Mouse (Mus musculus): ENCODE data around the gene Ulbp1. TPM values are rescaled to one million over a fixed set of nuclear protein-coding genes. Genes with fewer than 3 reads are reported as not detected.
A peak's percentile ranks its signal among the peaks of the same experiment; 100 is the strongest.
"Not testable (repeated sequence)": the region's sequence is repeated elsewhere in the genome, so short reads cannot be mapped to it uniquely, and the experiment has no call there.

Gene Ulbp1
- 1 to 10 TPM; 2.1 to 2.3 TPM for total RNA-seq (2021)

DNA sequence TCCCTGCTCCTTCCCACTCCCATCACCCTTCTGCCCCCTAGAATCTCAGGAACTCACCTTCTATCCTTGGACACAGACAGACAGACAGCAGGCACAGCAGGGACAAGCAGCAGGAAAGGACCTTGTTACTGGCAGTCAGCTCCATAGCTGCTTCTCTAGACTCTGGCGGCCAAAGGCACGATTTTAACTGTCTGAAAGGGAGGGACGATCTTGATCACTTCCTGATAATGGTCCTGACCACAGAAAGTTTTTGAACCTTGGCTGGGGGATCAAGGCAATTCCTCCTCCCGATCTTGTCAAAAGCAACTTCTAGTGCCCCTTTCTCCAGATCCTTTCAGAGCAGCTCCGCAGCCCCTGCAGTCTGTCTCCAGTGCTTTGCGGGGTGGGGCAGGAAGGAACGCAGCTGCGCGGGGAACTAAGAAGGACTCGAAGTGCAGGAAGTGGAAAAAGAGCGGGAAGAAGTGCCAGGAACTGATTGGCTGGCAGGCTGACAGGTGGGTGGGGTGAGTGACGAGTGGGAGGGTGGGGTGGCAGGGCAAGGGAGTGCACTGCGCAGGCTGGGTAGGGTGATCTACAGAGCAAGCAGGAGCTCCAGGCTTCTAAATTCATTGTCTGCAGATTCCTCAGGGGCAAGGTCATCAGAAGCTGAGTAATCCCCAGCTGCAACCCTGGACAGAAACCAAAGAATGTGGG, at the start of gene Ulbp1:
Gene Ulbp1, minus strand, starts transcription at position 442 of the 693 bp plus-strand sequence.
- intact Hi-C loops (cut with DNase I): loop anchor here (5.0 kb wide), 2 partner anchors 189 to 209 kb away; partner anchors contain the start of genes Lats1 and Pcmt1
- peak; percentile 80 to 83 for DNase-seq

DNA sequence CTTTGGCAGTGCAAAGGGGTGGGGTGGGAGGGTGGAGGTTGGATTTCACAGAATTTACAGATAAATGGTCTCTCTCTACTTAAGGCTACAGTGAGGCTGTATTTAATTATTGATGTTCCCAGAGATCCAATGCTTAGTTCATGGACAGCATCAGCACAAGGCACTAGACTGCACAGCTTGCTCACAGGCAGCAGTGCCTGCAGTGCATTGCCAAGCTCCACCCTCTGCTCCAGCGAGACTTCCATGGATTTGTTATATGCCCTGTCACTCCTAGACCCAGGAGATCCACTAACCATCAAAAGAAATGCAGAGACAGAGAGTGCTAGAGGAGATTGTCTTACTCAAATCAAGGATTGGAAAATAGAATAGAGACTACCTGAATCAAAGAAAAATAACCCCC, 24.7 kb upstream of the Ulbp1 start:
- DNase-seq; intact Hi-C loops (cut with DNase I): not testable (repeated sequence)

DNA sequence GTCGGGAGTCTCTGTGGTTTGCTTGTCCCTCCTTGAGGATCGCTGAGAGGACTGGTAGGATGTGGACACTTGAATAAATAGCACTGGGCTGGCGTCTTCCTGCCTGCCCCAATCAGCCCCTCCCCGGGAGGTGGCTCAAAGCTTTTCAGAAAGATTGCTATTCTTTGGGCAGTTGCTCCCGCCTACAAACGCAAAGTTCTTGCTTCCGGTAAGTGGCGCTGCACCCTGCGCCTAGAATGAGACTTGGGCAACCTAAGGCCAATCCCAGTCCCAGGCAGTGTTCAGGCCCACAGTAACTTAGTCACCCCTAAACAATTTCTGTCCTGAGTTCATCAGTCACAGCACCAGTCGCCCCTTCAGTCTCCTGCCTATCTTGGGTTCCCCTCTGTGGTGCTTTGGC, 18.9 kb upstream of the Ulbp1 start:
- peak in 1 of 2 experiments; percentile 2 for DNase-seq
- intact Hi-C loops (cut with DNase I): not testable (repeated sequence)

DNA sequence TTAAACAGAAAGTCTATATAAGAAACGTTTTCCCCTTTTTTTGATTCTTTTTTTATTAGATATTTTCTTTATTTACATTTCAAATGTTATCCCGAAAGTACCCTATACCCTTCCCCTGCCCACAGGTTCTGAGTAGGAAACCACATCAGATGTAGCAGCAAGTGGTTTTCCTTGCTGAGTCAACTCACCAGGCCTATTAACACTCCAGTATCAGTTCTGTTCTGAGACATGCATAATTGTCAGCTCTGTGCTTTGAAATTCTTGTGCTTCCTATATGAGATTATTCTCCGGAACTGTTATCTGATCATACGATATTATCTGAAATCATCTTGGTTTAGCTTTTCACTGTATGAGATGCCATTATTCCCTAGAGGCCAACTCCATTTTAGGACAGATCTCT, 10.2 kb upstream of the Ulbp1 start:
- no peak for DNase-seq
- intact Hi-C loops (cut with DNase I): no loop called here

DNA sequence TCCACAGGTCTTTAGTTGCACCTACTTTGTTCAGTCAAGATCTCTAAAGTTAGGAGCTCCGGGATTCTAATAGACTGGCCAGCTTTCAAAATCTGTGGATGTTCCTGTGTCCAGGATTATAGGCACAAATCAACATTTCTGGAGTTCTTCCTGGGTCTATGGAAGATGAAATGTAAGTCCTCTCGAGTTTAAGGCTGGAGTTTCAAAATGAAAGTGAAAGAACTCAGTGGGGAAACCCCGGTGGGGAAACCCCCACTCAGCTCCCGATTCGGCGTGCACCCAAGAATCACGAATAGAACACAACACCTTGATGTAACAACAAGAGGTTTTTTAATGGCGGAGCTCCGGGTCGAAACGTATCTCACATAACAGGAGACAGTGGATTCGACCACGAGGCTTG, 787 bp upstream of the Ulbp1 start:
- DNase-seq: not testable (repeated sequence)
- intact Hi-C loops (cut with DNase I): loop anchor here (5.0 kb wide), 2 partner anchors 188 to 208 kb away; partner anchors contain the start of genes Lats1 and Pcmt1

DNA sequence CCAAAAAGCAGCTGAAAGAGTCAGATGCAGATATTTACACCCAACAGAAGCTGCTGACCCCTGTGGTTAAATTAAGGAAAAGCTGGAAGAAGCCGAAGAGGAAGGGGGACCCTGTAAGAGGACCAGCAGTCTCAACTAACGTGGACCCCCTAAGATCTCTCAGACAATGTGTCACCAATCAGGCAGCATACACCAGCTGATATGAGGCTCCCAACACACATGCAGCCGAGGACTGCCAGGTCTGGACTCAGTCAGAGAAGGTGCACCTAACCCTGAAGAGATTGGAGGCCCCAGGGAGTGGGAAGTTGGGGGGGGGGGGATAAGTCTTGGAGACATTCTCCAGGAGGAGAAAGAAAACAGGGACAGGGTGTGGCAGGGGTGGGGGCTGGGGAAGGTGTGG, 1.8 kb downstream of the Ulbp1 start:
- intact Hi-C loops (cut with DNase I): loop anchor here (5.0 kb wide), 2 partner anchors 191 to 211 kb away; partner anchors contain the start of genes Lats1 and Pcmt1
- no peak for DNase-seq

DNA sequence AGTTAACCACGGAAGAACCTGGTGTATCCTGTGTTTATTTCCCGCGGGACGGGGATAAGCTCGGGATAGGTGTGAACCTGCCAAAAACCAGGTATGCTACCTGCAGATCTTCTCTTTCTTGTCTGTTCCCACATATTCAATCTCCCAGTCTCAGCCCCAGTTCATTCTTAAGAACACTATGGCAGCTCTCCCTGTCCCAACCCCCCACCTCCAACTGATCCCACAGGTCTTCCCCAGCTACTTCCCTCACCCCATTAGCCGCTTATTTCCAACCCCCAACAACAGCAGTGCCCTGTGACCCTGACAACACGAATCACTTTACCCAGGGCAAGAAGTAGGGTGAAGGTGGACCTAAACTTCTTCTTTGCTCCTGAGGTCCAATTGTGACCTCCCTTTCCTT, 3.0 kb downstream of the Ulbp1 start:
- intact Hi-C loops (cut with DNase I): loop anchor here (1.0 to 5.0 kb wide), 3 partner anchors 130 to 212 kb away; partner anchors contain the start of genes Lats1 and Pcmt1
- peak in 1 of 2 experiments; percentile 2 for DNase-seq

DNA sequence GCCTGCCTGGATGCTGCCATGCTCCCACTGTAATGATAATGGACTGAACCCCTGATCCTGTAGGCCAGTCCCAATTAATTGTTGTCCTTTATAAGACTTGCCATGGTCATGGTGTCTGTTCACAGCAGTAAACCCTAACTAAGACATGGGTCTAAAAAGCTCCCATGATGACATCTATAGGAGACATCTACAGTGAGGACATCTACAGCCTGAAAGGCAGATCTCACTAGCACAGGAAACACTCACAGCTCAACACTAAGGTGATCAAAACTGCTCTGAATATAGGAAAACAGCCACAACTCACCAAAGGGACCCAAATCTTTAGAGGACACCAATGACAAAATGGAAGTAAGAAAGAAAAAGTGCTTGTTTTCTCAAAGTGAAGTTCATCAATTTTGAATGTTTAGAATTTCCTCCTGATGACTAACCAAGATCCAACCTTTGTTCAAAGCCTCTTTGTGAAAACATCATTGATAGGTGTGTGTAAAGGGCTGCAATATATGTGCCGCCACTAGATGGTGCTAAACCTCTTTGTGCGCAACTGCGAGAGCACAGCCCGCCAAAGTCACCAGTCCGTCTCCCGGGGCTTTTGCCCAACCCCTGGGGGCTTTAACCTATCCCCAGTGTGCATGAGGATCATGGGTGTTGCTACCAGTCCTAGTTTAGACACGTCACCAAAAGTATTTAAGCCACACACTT, 3.6 kb downstream of the Ulbp1 start:
- intact Hi-C loops (cut with DNase I): loop anchor here (1.0 to 5.0 kb wide), 3 partner anchors 130 to 212 kb away; partner anchors contain the start of genes Lats1 and Pcmt1
- DNase-seq: peak; percentile 67 to 74

DNA sequence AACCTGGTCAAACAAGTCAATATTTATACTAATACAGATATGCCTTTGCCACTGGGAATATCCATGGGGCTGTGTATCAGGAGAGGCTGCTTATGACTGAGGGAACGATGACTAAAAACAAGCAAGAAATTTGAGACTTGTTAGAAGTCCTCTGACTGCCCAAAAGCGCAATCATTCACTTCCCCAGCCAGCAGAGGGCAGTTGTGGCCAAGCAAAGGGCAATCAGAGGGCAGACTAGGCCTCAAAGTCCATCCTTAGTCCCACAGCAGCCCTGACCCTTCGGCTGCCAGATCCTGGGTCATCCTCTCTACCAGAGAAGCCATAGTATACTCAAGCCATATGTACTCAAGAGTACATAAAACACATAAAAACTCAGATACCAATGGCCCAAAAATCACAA, 11.4 kb downstream of the Ulbp1 start:
- intact Hi-C loops (cut with DNase I): no loop called here
- DNase-seq: peak in 1 of 2 experiments; percentile 1

DNA sequence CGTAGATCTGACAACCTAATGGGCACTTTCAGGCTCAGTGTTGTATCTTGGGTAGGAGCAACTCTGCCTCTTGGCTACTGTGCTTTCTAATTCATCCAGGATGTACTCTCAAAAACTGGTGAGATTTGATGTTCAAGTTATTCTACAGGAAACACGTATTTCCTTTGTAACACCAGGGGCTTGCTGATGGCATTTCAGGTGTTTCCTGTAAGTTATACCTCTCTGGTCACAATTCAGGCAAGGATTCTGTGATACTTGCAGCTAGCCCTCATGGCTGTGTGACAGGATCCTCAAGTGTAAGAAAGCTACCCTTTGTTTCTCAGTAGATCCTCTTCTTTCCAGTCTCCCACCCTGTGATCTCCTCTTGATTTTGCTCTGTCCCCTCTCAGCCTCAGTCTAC, 34.5 kb downstream of the Ulbp1 start:
- intact Hi-C loops (cut with DNase I): no loop called here
- DNase-seq: no peak

DNA sequence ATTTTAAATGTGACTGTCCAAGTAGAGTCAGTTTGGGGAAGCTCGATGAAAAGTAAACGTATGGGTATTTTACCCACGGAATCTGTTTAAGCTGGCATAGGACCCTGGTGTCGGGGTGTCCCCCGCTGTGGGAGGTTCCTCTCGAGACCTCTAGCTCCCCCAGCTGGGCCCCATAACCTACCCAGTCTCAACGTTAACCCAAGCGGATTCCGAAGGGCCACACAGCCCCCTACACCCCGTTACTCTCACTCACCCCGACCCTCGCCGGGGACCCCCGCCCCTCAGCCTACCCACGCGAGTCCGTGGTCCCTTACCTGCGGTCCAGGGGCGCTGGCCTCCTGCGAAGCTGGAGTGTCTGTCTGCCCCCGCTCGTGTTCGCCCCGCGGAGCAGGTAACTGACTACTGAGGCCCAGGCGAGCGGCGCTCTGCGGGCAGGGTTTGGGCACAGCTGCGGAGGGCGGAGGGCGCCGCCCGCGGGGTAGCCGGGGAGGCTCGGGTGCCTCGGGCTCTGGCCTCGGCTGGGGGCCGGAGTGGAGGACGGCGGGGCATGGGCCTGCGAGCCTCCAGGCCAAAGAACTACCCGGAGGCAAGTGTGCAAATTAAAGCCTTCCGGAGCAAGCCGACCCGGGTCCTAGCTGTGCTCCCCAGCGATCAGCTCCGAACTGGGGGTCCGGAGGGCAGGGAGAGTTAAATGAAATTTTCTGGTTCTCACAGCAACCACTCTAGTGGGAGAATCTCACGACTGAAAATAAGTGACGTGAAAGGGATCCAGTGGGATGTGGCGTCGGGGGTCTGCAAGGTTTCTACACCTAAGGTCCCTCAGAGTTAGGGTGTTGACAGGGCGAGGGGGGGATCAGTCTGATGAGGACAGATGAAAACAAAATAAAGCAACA, 80.0 kb downstream of the Ulbp1 start:
- no peak for DNase-seq

DNA sequence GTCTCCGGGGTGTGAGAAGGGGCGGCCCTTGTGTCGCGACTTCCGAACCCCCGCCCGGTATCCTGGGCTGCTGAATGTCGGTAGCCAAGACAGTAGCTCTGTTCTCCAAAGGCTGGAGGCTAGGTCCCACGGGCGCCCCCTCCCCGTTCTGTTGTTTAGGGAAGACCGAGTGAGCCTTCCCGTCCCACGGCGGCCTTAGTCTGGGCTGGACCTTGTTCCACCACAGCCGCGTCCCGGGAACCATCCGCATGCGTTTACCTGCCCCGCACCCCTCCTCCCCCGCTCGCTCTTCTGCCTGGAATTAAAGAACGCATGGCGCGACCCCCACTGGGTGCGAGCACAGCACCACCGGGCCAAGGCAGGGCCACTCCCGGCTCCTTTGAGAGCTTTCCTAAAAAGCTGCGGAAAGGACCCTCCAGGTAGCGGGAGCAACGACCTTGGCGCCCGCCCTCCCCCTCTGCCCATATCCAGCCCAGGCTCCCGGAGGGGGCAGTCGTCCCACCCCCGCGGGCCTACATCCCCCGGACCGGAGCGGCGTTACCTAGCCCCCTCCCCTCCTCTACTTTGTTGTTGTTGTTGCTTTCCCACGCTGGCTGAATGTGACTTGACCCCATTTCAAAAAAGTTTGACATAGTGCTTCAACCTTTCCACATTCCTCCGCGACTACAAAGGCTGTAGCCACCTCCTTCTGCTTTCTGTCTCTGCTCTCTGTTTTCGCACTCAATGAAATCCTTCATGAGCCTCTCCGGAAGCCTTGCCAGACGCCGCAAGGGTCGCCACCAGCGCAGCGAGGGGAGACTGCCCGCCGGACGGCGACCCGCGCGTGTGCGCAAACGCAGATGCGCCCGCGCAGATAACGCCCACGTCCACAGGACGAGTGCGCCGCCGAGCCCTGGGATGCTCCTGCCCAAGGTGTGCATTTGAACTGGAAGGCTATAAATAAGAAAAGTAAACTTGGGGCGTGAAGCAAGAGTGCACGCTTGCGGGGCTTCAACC, 81.2 kb downstream of the Ulbp1 start:
- intact Hi-C loops (cut with DNase I): no loop called here
- DNase-seq: peak in 1 of 2 experiments; percentile 3

More for the DNA sequence above, 80.0 kb downstream of the Ulbp1 start:
- intact Hi-C loops (cut with DNase I): no loop called here

DNA sequence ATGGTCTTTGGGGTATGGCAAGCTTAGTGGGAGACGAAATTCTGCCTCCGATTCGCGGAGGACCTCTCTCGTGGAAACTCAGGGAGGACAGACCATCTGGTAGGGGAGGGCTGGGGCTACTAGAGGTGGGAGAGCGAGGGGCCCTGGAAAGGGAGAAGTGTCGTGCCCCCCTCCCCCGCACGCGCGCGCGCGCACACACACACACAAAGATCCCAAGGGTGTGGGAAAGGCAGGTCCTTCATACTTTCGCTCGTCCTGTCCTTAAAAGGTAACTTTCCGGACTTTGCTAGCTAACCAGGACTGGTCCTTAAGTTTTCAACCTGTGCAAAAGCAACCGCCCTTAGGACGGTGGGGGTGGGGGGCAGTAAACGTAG, 81.9 kb downstream of the Ulbp1 start:
- DNase-seq: peak in 1 of 2 experiments; percentile 4
- intact Hi-C loops (cut with DNase I): no loop called here

DNA sequence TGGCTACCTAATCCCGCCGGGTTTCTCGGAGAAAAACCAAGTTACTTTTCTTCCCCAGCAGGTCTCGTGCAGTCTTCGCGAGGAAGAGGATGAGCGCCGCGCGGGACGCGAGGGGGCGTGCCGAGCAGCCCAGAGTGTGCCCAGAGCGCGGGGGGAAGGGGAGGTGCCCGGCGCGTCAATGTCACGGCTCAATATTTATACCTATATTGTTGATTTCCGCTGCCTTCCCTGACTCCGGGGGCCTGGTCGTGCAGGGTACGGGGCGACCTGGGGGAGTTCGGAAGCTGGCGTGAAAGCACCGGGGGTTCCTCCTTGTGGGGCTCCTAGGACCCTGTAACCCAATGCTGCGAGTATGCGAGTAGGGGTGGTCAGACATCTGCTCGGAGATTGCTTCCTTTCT, 82.3 kb downstream of the Ulbp1 start:
- peak in 1 of 2 experiments; percentile 17 for DNase-seq
- intact Hi-C loops (cut with DNase I): no loop called here

Other genes with a start within 250 kb of the Ulbp1 start
- gene Lrp11, start 116.2 kb upstream of the Ulbp1 start, total RNA-seq (2021): 1 to 10 TPM; 1.6 to 2.4 TPM
- gene Nup43, start 193.9 kb upstream of the Ulbp1 start, total RNA-seq (2021): 1 to 10 TPM; 5.3 to 5.5 TPM
- gene Pcmt1, start 207.5 kb upstream of the Ulbp1 start, total RNA-seq (2021): 10 to 100 TPM; 92.8 to 95.6 TPM
- gene Lats1, start 207.6 kb upstream of the Ulbp1 start, total RNA-seq (2021): 10 to 100 TPM; 11.6 to 13.0 TPM

Data from heart, postnatal 36 days (tissue).